Mouse (Mus musculus) testis, adult 2 months (tissue): ENCODE measurements around the gene Tubgcp2.

Experiments used
- CTCF ChIP-seq: fragments of 200-500 bp; IDR thresholded peaks from 2 replicates; pipeline ENCODE4 v1.5.1; 2012; ENCODE audit warnings: low read depth, mild to moderate bottlenecking, inconsistent platforms, low read length, moderate library complexity; ENCODE audit not compliant: control insufficient read depth, insufficient read depth, insufficient replicate concordance
- POLR2A ChIP-seq: fragments of 200-500 bp; IDR thresholded peaks from 2 replicates; pipeline ENCODE4 v1.6.1; 2012; ENCODE audit warnings: low read depth, mild to moderate bottlenecking, inconsistent platforms, low read length, moderate library complexity; ENCODE audit not compliant: control insufficient read depth

GRCm38 (mm10) chr7:140082242-140082678 is 45.8 kb upstream of the Tubgcp2 start, which contains the start of gene Caly:
- TF ChIP-seq CTCF (no peak), POLR2A (no peak)
